Mouse (Mus musculus): ENCODE data around the gene Hps5.

DNA sequence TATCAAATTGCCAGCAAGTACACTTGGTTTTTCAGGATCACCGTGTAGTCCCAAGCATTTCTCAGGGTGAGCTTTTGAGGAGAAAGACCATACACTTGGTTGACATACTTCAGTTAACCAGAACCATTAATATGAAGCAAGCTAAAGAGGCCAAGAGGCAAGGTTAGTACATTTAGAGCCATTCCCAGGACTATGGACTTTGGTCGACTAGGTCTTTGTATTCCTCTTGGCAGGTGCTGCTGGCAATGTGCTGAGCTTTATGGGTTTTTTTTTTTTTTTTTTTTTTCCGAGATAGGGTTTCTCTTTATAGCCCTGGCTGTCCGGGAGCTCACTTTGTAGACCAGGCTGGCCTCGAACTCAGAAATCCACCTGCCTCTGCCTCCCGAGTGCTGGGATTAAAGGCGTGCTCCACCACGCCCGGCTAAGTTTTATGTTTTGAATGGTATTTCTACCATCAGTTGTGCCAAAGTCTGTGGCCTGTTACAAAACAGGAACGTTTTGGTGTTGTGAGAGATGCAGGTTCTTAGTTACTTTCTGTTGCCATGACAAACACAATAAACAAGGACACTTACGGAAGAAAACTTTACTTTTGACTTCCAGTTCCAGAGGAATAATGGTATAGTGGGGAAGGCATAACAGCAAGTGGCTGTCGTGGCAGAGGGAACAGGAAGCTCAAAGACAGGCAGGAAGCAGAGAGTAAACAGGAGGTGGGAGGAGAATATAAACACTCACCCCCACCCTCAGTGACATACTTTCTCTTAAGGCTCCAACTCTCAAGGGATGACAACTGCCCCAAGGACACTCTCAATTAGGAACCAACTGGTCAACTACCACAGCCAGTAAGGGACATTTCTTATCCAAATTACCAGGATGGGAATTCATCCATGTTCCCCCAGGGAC lies 57.1 kb downstream of the Hps5 start:
- TF ChIP-seq CHD2 (IDR thresholded peaks at IDR 0.05; ENCODE audit: low read depth, low read length) (no peak), MAFK (IDR thresholded peaks at IDR 0.05; ENCODE audit: insufficient read depth, low read depth, low read length) (no peak), ZNF384 (IDR thresholded peaks at IDR 0.05; ENCODE audit: low read depth, low read length) (no peak), HCFC1 (IDR thresholded peaks at IDR 0.05; ENCODE audit: borderline replicate concordance, insufficient read depth, low read length) (no peak), ZC3H11A (IDR thresholded peaks at IDR 0.05; ENCODE audit: borderline replicate concordance, low read depth, low read length) (no peak)
